Mouse (Mus musculus) liver, postnatal 0 days (tissue): ENCODE data around the gene Lekr1.

Experiments used
- CTCF ChIP-seq: sonication (generic); IDR thresholded peaks from 2 replicates; pipeline ENCODE4 v1.5.1; 2016; ENCODE audit warnings: antibody characterized with exemption, low read depth
- EP300 ChIP-seq: IDR thresholded peaks from 2 replicates; pipeline ENCODE4 v1.6.1; 2016; ENCODE audit warnings: antibody characterized with exemption, low read depth, mild to moderate bottlenecking

- no peak for TF ChIP-seq EP300
- TF ChIP-seq CTCF: no peak
Observed at GRCm38 (mm10) chr3:65824886-65825285, 158.9 kb downstream of the Lekr1 start.
